Mouse (Mus musculus) brain, embryonic 18.5 days (tissue): ENCODE data around the gene Omg.

Experiments used
- DNase-seq: peaks from one replicate; pipeline ENCODE4 v3.0.0-alpha.2; 2012; ENCODE audit warnings: low read depth, low spot score

Gene Omg

GRCm38 (mm10) chr11:79503845-79504244 is at the start of gene Omg:
Gene Omg, minus strand, starts transcription at chr11:79504084.
- no peak for DNase-seq

GRCm38 (mm10) chr11:79552622-79553021 is 48.7 kb upstream of the Omg start:
- DNase-seq = no peak

- no peak for DNase-seq
Measured at GRCm38 (mm10) chr11:79536293-79536692, 32.4 kb upstream of the Omg start.

DNA sequence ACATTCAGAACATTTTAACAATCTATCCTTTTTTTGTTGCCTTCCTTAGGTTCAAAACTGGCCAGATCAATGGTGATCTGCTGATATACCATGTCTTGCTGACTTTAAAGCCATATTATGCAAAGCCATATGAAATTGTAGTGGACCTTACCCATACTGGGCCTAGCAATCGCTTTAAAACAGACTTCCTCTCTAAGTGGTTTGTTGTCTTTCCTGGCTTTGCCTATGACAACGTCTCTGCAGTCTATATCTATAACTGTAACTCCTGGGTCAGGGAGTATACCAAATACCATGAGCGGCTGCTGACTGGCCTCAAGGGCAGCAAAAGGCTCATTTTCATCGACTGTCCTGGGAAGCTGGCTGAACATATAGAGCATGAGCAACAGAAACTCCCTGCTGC is 31.7 kb upstream of the Omg start:
- no peak for DNase-seq

DNA sequence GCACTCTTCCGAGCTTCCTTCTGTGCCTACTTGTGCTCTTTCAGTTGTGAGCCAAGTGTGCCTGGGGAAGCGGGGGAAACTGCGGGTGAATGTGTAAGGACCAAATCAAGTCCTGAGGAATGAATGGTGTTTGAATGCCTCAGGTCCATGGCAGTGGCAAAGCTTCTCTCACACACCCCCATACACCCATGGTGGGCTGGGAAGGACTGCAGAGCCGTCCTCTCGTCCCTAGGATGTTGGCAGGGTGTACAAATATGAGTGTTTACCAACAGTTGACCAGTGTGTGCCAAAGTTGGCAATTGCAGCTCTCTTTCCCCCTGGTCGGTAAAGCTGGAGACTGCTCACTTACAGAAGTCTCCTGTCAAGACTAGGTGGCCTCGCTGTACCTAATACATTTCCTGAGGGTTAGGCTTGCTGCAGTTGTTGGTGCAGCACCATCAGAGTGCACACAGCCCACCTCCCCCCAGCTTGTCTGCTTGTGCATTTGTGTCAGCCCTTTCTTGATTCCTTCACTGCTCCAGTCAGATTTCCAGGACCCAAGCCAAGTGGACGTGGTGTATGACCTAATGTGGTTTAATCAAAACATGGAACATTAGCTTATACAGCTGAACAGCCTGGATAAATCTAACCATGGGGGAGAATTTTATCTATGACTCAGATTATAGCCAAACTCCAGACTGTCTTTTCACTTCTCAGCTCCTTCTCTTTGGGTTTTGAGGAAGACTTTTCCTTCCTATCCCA is 30.2 kb upstream of the Omg start:
- DNase-seq = no peak

- no peak for DNase-seq
Measured at GRCm38 (mm10) chr11:79533311-79533710, 29.4 kb upstream of the Omg start.

DNA sequence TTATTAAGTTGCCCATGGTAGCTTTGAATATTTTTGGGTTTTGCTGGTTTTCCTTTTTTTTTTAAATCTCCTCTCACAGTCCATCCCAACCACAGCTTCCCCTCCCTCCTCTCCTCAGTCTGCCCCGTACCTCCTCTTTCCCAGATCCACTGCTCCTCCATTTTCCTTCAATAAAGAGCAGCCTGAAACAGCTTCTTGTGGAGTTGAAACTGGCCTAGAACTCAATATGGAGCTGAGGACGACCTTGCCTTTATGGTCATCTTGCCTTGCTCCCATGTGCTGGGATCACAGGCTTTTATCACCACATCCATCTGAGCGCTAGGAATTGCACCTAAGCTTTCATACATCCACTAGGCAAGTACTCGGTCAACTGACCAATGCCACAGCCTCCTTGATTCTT is 27.6 kb upstream of the Omg start:
- DNase-seq = no peak

GRCm38 (mm10) chr11:79530774-79531173 is 26.9 kb upstream of the Omg start:
- no peak for DNase-seq

- DNase-seq = no peak
Measured at GRCm38 (mm10) chr11:79530333-79530761, 26.5 kb upstream of the Omg start, which contains the start of the genes Evi2 and Evi2a. Gene Evi2, minus strand, starts transcription at chr11:79530589. Gene Evi2a, minus strand, starts transcription at chr11:79530609.

DNA sequence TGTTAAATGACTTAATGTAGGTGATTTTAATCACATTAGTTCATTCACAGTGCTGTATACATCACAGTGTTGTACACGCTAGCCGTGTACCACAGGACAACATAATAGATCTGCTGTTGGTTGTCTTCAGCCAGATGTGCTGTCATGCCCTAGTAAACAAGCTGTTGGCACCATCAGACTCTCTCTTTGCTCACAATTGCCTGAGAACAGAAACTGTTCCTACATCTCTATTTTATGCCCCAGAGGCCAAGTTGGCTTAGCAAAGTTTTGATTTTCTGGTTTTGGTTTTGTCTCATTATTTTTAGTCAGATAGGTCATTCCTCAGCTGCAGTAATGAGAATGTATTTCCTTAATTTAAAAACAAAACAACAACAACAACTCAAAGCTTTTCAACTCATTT is 25.9 kb upstream of the Omg start:
- DNase-seq = no peak

GRCm38 (mm10) chr11:79529226-79529625 is 25.3 kb upstream of the Omg start:
- DNase-seq = no peak

GRCm38 (mm10) chr11:79528601-79529000 is 24.7 kb upstream of the Omg start:
- no peak for DNase-seq

GRCm38 (mm10) chr11:79527739-79528384 is 24.0 kb upstream of the Omg start:
- no peak for DNase-seq

DNA sequence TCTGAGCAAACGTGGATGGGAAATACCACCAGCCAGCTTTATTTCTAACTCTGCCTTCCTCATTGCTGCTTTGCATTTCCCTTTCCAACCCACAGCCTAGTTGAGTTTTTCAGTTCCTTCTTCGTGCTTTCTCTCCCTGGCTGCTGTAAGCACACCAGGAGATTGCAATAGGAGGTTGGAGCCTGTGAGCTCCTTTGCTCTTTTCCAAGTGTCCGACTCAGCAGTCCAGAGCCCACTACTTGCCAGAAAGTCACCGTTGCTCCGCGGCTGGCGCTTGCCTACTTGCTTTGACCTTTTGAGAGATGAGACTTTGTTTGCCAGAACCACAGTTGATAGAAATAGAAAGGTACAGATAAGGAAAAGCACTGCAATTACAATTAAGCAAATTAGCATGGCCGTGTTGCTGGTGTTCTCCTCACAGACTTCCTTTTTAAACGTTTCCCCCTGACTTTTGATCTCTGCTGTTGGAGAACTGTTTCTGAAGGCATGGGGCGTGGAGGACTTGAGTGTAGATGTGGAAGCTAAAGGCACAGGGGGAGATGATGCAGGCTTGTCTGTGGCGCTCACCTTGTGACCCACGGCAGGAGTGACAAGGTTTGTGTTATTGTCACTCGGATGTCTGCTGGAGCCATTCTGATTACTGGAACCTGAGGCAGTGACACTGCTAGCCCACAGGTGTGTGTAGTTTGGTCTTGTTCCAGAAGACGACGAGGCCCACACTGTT is 23.3 kb upstream of the Omg start:
- DNase-seq = no peak

DNA sequence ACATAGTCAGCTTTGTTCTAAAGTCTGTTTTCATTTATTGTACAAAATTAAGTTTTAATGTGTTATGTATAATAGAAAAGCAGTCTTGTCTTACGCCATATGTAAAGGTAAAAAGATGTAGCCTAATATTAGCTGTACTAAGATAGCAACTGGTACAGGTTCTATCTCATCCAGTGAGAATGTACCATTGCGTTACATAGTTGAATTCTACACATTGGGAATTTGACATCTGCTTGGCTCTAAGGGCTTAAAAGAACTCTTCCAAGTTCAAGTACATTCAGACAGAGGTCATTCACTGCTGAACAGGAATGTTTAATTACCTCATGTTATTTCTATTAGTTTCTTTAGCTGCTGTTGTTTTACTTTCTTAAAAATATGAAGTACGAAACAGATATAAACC is 22.7 kb upstream of the Omg start:
- no peak for DNase-seq

DNA sequence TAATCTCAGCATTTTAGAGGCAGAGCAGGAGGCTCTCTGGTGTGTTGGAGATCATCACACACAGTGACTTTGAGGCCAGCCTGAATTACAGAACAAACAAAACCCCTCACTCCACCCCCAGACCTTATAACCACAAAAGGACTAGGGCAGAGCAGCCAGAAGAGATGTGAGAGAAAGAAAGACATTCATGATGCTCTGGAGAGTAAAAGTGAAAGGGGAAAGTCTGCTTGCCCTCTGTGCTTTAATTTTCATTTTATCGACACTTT is 20.4 kb upstream of the Omg start:
- no peak for DNase-seq

DNA sequence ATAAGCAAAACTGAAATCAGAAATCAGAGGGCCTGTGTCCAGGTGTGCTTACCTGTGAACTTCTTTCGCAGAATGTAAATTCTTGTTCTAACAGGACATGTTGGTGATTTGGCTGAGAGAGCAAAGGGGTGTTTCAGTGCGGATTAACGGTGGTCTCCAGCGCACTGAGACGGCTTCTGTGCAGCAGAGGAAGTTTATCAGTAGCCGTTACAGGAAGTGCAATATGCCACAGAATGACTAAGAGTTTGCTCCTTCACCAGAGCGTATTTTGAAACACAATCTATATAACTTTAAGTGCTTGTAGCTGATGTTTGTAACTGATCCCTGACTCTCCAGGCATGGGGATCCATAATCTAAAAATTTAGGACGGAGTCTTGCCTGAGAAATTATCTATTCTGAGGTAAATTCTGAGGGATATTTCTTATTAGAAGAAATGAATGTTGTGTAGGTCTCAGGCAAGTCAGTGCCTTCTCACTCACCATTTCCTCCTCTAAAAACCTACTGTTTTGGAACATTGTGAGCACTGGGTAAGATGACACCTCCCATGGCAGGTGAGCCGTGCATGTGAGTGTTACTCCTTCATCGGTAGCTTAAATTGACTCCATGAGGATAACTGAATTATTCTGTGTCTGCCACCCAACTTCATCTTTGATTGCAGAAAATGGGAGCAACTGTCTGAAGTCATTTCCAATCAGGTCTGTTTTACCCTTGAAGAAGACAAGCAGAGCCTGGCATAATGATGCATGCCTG is 19.9 kb upstream of the Omg start, which contains the start of gene Evi2b:
Gene Evi2b, minus strand, starts transcription at position 203 of the 750 bp plus-strand sequence.
- no peak for DNase-seq

DNA sequence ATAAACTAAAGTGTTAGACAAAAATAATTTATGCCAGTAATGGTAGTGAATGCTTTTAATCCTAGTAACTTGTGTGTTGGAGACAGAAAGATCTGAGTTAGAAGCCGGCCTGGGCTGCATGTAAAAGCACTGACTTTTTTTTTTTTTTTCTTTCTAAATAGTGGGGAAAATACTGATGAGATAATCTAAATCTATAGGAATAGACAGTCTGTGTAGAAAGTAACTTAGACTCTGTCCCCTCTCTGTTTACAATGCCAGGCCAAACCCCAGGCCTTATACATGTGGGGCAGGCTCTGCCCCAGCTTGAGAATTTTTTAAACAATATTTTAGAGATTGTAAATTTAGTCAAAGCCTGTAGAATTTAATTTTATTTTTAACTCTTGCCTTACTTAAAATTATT is 19.1 kb upstream of the Omg start:
- DNase-seq = no peak

DNA sequence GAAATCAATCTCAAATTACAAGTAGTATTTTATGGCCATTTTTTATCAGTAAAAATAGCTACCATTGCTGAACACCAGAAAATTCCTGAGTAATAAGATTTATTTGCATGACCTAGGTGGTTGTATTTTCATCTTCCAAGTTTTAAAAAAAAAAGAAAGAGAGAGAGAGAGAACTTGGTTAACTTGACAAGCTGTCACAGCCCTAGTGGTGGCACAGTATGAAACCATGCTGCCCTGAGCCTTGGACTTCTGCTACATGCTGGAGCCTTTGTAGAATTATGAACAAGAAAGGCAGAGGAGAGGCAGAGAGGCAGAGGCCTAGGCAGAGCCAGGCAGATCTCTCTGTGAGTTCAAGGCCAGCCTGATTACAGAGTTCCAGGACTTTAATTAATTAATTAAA is 18.0 kb upstream of the Omg start:
- DNase-seq = no peak

GRCm38 (mm10) chr11:79520772-79521171 is 16.9 kb upstream of the Omg start:
- DNase-seq = no peak

- no peak for DNase-seq
Measured at GRCm38 (mm10) chr11:79519878-79520291, 16.0 kb upstream of the Omg start.

- DNase-seq = no peak
Measured at GRCm38 (mm10) chr11:79519299-79519698, 15.4 kb upstream of the Omg start.
